Mouse (Mus musculus) midbrain, postnatal 0 days (tissue): ENCODE results near the gene C130050O18Rik. TPM values are rescaled to one million over a fixed set of nuclear protein-coding genes. Genes with fewer than 3 reads are reported as not detected.

Source experiments
- ATAC-seq: fragments of 200-750 bp; cut with Nextera tagmentation; 2 replicates; pipeline ENCODE4 v1.8.0; 2017; ENCODE audit warnings: moderate number of reproducible peaks, mild to moderate bottlenecking, moderate TSS enrichment, moderate library complexity; ENCODE audit not compliant: low FRiP score
- DNase-seq: peaks from one replicate; pipeline ENCODE4 v3.0.0-alpha.2; 2015; ENCODE audit warnings: low spot score
- H3K27ac ChIP-seq: fragments of 300-500 bp; sonication (generic); 2 replicates; pipeline ENCODE4 v1.5.1; 2014; ENCODE audit warnings: low read depth, mild to moderate bottlenecking, low read length, mixed read lengths
- H3K27me3 ChIP-seq: fragments of 300-500 bp; sonication (generic); 2 replicates; pipeline ENCODE4 v1.6.1; 2014; ENCODE audit warnings: low read length, control low read depth, mixed read lengths; ENCODE audit not compliant: insufficient read depth
- H3K36me3 ChIP-seq: fragments of 300-500 bp; sonication (generic); 2 replicates; pipeline ENCODE4 v1.6.1; 2014; ENCODE audit warnings: low read length, control low read depth, mixed read lengths; ENCODE audit not compliant: insufficient read depth
- H3K4me1 ChIP-seq: fragments of 300-500 bp; sonication (generic); 2 replicates; pipeline ENCODE4 v1.6.1; 2014; ENCODE audit warnings: mild to moderate bottlenecking, control low read depth, antibody characterized with exemption, low read length, mixed read lengths; ENCODE audit not compliant: insufficient read depth
- H3K4me2 ChIP-seq: fragments of 300-500 bp; sonication (generic); 2 replicates; pipeline ENCODE4 v1.6.1; 2014; ENCODE audit warnings: low read depth, mild to moderate bottlenecking, low read length, mixed read lengths; ENCODE audit not compliant: poor library complexity, severe bottlenecking
- H3K4me3 ChIP-seq: fragments of 300-500 bp; sonication (generic); 2 replicates; pipeline ENCODE4 v1.5.1; 2014; ENCODE audit warnings: low read depth, mild to moderate bottlenecking, low read length, moderate library complexity
- H3K9ac ChIP-seq: fragments of 300-500 bp; sonication (generic); replicated peaks from 2 replicates; pipeline ENCODE4 v1.6.1; 2014; ENCODE audit warnings: mild to moderate bottlenecking, low read length, moderate library complexity, mixed read lengths; ENCODE audit not compliant: poor library complexity, severe bottlenecking
- H3K9me3 ChIP-seq: fragments of 300-500 bp; sonication (generic); 2 replicates; pipeline ENCODE4 v1.6.1; 2016; ENCODE audit warnings: low read length, control low read depth
- CTCF ChIP-seq: IDR thresholded peaks from 2 replicates; pipeline ENCODE4 v1.5.1; 2016; ENCODE audit warnings: antibody characterized with exemption, mild to moderate bottlenecking
- WGBS: fragments of 180-500 bp; shearing (Covaris S2); extraction: QIAGEN DNeasy Blood & Tissue Kit; methylation state at CpG from one replicate; pipeline ENCODE4 v1.1.7; 2014; 5-methylcytosine and 5-hydroxymethylcytosine counted together
- polyA plus RNA-seq: library from polyadenylated mRNA; unstranded; fragments of >200 nt; fragmentation: Nextera tagmentation; extraction: Ambion mirVana; gene quantifications from 2 replicates; pipeline ENCODE4 v1.2.1, GENCODE M21; 2015
- total RNA-seq: library from RNA; depleted of rRNA; stranded (reverse); fragments of >200 nt; gene quantifications from 2 replicates; pipeline ENCODE4 v1.2.3, GENCODE M21; 2014

The C130050O18Rik gene
- total and polyA plus RNA-seq, 2 experiments from 2014 or later: not detected

- H3K9ac ChIP-seq: no peak overlapping the region
- ATAC-seq: no peak
- no peak overlapping the region for H3K27ac ChIP-seq
- no peak for DNase-seq
- TF ChIP-seq CTCF: no peak
- H3K36me3 ChIP-seq: no peaks in the 10 kb centered on the region
- 50% methylated on average over 12 of the region's 12 CpGs for WGBS
- H3K4me1 ChIP-seq: peaks cover 17% of the 10 kb centered on the region
- H3K4me2 ChIP-seq: no peak overlapping the region
- H3K4me3 ChIP-seq: no peak overlapping the region
- no peaks in the 10 kb centered on the region for H3K9me3 ChIP-seq
- no peaks in the 10 kb centered on the region for H3K27me3 ChIP-seq
These were observed 33.4 kb downstream of the C130050O18Rik start for GRCm38 (mm10) chr5:139438440-139438839.

- Histone ChIP-seq H3K27ac (no peak overlapping the region), H3K4me2 (no peak overlapping the region), H3K27me3 (no peaks in the 10 kb centered on the region), H3K9ac (no peak overlapping the region), H3K9me3 (no peaks in the 10 kb centered on the region), H3K36me3 (no peaks in the 10 kb centered on the region), H3K4me3 (no peak overlapping the region), H3K4me1 (peaks cover 4% of the 10 kb centered on the region; the same call in 1 of the 2 replicates)
- no peak for TF ChIP-seq CTCF
- DNase-seq: peak; percentile 66
- WGBS: 67% methylated on average over 5 of the region's 5 CpGs
- no peak for ATAC-seq
These were observed 35.4 kb downstream of the C130050O18Rik start for GRCm38 (mm10) chr5:139440451-139440850.

GRCm38 (mm10) chr5:139440926-139441725 lies 36.0 kb downstream of the C130050O18Rik start:
- ATAC-seq (no peak), DNase-seq (no peak)
- H3K4me2 ChIP-seq: no peak overlapping the region
- no peaks in the 10 kb centered on the region for H3K4me1 ChIP-seq
- WGBS: 93% methylated on average over 11 of the region's 11 CpGs
- H3K9ac ChIP-seq: 0 out of 2 replicates have a peak overlapping the region, but pooled peaks have one; percentile 24
- no peak overlapping the region for H3K4me3 ChIP-seq
- H3K27me3 ChIP-seq: no peaks in the 10 kb centered on the region
- peak overlapping the region; percentile 32; the same call in 1 of the 2 replicates for H3K27ac ChIP-seq
- H3K36me3 ChIP-seq: no peaks in the 10 kb centered on the region
- no peaks in the 10 kb centered on the region for H3K9me3 ChIP-seq
- no peak for TF ChIP-seq CTCF

GRCm38 (mm10) chr5:139441726-139442018 lies 36.6 kb downstream of the C130050O18Rik start:
- WGBS: 87% methylated on average over 2 of the region's 2 CpGs
- Histone ChIP-seq H3K9me3 (no peaks in the 10 kb centered on the region), H3K27me3 (no peaks in the 10 kb centered on the region), H3K4me2 (no peak overlapping the region), H3K4me3 (no peak overlapping the region), H3K4me1 (no peaks in the 10 kb centered on the region), H3K9ac (no peak overlapping the region), H3K36me3 (no peaks in the 10 kb centered on the region), H3K27ac (no peak overlapping the region)
- DNase-seq (no peak), ATAC-seq (no peak)
- no peak for TF ChIP-seq CTCF

GRCm38 (mm10) chr5:139442428-139442827 lies 37.3 kb downstream of the C130050O18Rik start:
- WGBS: 67% methylated on average over 12 of the region's 12 CpGs
- no peak overlapping the region for H3K9ac ChIP-seq
- H3K4me3 ChIP-seq: no peak overlapping the region
- no peak for TF ChIP-seq CTCF
- ATAC-seq (no peak), DNase-seq (no peak)
- H3K27ac ChIP-seq: peak overlapping the region; percentile 39; the same call in 1 of the 2 replicates
- no peaks in the 10 kb centered on the region for H3K9me3 ChIP-seq
- no peaks in the 10 kb centered on the region for H3K27me3 ChIP-seq
- H3K4me1 ChIP-seq: no peaks in the 10 kb centered on the region
- H3K36me3 ChIP-seq: no peaks in the 10 kb centered on the region
- no peak overlapping the region for H3K4me2 ChIP-seq

GRCm38 (mm10) chr5:139442962-139443361 lies 37.9 kb downstream of the C130050O18Rik start:
- peak overlapping the region; percentile 39; the same call in 1 of the 2 replicates for H3K27ac ChIP-seq
- no peaks in the 10 kb centered on the region for H3K36me3 ChIP-seq
- H3K9me3 ChIP-seq: no peaks in the 10 kb centered on the region
- H3K4me2 ChIP-seq: no peak overlapping the region
- no peak for ATAC-seq
- WGBS: 78% methylated on average over 4 of the region's 4 CpGs
- H3K9ac ChIP-seq: no peak overlapping the region
- no peak for DNase-seq
- TF ChIP-seq CTCF: no peak
- no peak overlapping the region for H3K4me3 ChIP-seq
- H3K27me3 ChIP-seq: no peaks in the 10 kb centered on the region
- no peaks in the 10 kb centered on the region for H3K4me1 ChIP-seq
